Mouse (Mus musculus) ES-E14 (cell line): ENCODE data around the gene Pnliprp2.

Experiments
- CHD2 ChIP-seq: IDR thresholded peaks from 2 replicates; pipeline ENCODE4 v1.6.1; 2014; ENCODE audit warnings: mild to moderate bottlenecking, low read depth, low read length, inconsistent platforms
- HCFC1 ChIP-seq: IDR thresholded peaks from 2 replicates; pipeline ENCODE4 v1.6.1; 2012; ENCODE audit warnings: low read length, inconsistent platforms, borderline replicate concordance; ENCODE audit not compliant: insufficient read depth
- MAFK ChIP-seq: IDR thresholded peaks from 2 replicates; pipeline ENCODE4 v1.6.1; 2014; ENCODE audit warnings: mild to moderate bottlenecking, low read depth, low read length, inconsistent platforms; ENCODE audit not compliant: insufficient read depth
- ZC3H11A ChIP-seq: IDR thresholded peaks from 2 replicates; pipeline ENCODE4 v1.6.1; 2012; ENCODE audit warnings: low read depth, mild to moderate bottlenecking, inconsistent platforms, low read length, borderline replicate concordance
- ZNF384 ChIP-seq: IDR thresholded peaks from 2 replicates; pipeline ENCODE4 v1.6.1; 2012; ENCODE audit warnings: low read depth, low read length, inconsistent platforms

DNA sequence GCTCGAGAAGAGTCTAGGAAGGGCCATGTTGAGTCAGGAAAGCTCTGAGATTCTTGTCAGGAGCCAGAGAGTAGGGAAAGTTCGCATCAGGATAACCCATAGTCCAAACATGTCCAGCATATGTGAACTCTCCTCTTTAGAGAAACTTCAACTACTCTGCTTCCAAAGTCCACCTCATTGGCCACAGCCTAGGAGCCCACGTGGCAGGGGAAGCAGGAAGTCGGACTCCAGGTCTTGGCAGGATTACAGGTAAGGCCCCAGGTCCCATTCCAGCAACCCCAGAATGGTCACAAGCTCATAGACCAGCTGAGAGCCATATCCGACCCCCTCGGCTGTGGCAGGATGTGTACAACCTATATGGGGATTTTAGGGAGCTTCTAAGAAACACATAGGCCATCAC lies 26.3 kb upstream of the Pnliprp2 start:
- TF ChIP-seq ZC3H11A (no peak), MAFK (no peak), ZNF384 (no peak), HCFC1 (no peak), CHD2 (no peak)
